Mouse (Mus musculus): ENCODE measurements around the gene Slc16a1. TPM values are rescaled to one million over a fixed set of nuclear protein-coding genes. Genes with fewer than 3 reads are reported as not detected.

The Slc16a1 gene
- polyA plus RNA-seq, 1 experiment from 2014 or later: 76.4 TPM

DNA sequence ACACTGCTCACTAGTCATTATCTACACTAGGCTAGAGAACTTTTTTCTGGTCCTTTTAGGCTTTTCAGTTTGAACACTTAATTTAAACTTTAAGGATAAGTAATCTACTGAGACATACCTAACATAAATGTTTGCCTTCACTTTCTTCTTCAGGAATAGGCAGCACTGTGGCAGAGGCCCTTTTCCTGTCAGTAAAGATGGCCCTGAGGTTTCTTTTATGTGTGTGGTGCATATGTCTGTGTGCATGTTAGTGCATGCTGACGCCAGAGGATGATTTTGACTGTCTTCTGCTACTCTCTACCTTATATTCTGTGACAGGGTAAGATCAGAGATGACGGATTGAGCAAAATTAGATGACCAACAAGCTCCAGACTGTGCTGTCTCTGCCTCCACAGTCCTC, 7.5 kb upstream of the Slc16a1 start:
- Histone ChIP-seq H3K4me1 (ENCODE audit: control insufficient read depth, insufficient read depth, low read length) (no peaks in the 10 kb centered on the region; the same call in 1 of the 2 replicates), H3K9me3 (replicated peaks; ENCODE audit: control insufficient read depth, low read length) (no peaks in the 10 kb centered on the region), H3K27ac (ENCODE audit: low read depth, low read length) (no peak overlapping the region), H3K4me2 (no peak overlapping the region), H3K36me3 (ENCODE audit: control insufficient read depth, insufficient read depth, low read length) (no peaks in the 10 kb centered on the region), H3K9ac (ENCODE audit: low read depth, low read length) (no peak overlapping the region), H3K27me3 (ENCODE audit: control insufficient read depth, insufficient read depth, low read length) (no peaks in the 10 kb centered on the region), H3K4me3 (ENCODE audit: low read depth, low read length) (no peak overlapping the region)
- no peak for ATAC-seq (replicated peaks; ENCODE audit: insufficient number of reproducible peaks, low FRiP score, low TSS enrichment)
- 85% methylated on average over 2 of the region's 2 CpGs for WGBS (ENCODE audit: insufficient replicate concordance)

DNA sequence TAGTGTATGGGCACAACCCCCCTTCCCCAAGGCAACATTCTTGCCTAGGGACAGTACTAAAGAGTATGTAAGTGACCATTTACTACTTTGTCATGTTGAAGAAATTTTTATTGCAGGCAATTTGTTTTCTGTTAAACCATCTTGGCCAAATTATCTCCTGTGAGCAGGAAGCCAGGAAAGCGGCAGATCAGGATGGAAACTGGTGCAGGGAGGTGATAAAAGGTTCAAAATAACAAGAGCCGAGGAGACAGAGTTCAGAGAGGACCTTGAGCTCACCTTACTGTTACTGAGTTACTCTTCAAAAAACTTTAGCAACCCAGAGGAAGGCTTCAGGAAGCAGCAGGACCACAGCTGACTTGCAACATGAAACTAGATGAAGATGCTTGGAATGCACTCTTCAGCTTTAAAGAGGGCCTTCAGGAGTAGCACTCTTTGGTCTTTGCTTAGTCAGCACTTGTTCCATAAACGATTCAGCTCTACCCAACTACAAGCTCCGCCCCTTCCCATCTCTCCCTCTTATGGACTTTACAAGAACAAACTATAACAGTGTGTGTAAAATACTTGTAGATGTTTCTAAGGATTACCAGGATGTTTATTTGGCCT, 5.8 kb upstream of the Slc16a1 start:
- no peak overlapping the region for H3K4me3 ChIP-seq (ENCODE audit: low read depth, low read length)
- H3K4me1 ChIP-seq (ENCODE audit: control insufficient read depth, insufficient read depth, low read length): no peaks in the 10 kb centered on the region; the same call in 1 of the 2 replicates
- no peaks in the 10 kb centered on the region for H3K36me3 ChIP-seq (ENCODE audit: control insufficient read depth, insufficient read depth, low read length)
- no peak overlapping the region for H3K9ac ChIP-seq (ENCODE audit: low read depth, low read length)
- 51% methylated on average over 4 of the region's 4 CpGs for WGBS (ENCODE audit: insufficient replicate concordance)
- H3K27me3 ChIP-seq (ENCODE audit: control insufficient read depth, insufficient read depth, low read length): no peaks in the 10 kb centered on the region
- ATAC-seq (replicated peaks; ENCODE audit: insufficient number of reproducible peaks, low FRiP score, low TSS enrichment): no peak
- no peaks in the 10 kb centered on the region for H3K9me3 ChIP-seq (replicated peaks; ENCODE audit: control insufficient read depth, low read length)
- H3K27ac ChIP-seq (ENCODE audit: low read depth, low read length): no peak overlapping the region
- H3K4me2 ChIP-seq: 0 out of 2 replicates have a peak overlapping the region, but pooled peaks have one; percentile 7

DNA sequence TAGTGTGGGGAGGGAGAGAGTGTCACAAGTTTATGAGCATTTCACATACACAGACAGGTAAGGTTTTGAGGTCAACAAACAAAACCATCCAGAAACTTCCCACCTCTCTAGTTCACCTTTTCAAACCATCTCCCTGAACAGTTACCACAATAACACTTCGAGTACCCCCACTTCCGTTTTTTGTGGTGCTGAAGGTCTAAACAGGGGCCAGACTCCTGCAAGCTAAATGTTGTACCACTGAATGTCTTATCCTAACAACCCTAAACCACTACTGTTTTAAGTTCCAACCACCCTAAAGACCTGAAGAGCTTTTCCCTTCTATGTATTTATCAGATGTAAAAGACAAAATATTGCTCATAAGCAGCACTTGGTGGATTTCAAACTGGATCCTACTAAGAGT, 2.0 kb upstream of the Slc16a1 start:
- Histone ChIP-seq H3K9ac (ENCODE audit: low read depth, low read length) (no peak overlapping the region), H3K36me3 (ENCODE audit: control insufficient read depth, insufficient read depth, low read length) (no peaks in the 10 kb centered on the region), H3K4me2 (no peak overlapping the region; the same call in 1 of the 2 replicates), H3K4me1 (ENCODE audit: control insufficient read depth, insufficient read depth, low read length) (peaks cover 4% of the 10 kb centered on the region; the same call in 1 of the 2 replicates), H3K9me3 (replicated peaks; ENCODE audit: control insufficient read depth, low read length) (no peaks in the 10 kb centered on the region), H3K4me3 (ENCODE audit: low read depth, low read length) (no peak overlapping the region), H3K27ac (ENCODE audit: low read depth, low read length) (no peak overlapping the region), H3K27me3 (ENCODE audit: control insufficient read depth, insufficient read depth, low read length) (no peaks in the 10 kb centered on the region)
- no peak for ATAC-seq (replicated peaks; ENCODE audit: insufficient number of reproducible peaks, low FRiP score, low TSS enrichment)
- WGBS (ENCODE audit: insufficient replicate concordance): 88% methylated on average over 2 of the region's 2 CpGs

DNA sequence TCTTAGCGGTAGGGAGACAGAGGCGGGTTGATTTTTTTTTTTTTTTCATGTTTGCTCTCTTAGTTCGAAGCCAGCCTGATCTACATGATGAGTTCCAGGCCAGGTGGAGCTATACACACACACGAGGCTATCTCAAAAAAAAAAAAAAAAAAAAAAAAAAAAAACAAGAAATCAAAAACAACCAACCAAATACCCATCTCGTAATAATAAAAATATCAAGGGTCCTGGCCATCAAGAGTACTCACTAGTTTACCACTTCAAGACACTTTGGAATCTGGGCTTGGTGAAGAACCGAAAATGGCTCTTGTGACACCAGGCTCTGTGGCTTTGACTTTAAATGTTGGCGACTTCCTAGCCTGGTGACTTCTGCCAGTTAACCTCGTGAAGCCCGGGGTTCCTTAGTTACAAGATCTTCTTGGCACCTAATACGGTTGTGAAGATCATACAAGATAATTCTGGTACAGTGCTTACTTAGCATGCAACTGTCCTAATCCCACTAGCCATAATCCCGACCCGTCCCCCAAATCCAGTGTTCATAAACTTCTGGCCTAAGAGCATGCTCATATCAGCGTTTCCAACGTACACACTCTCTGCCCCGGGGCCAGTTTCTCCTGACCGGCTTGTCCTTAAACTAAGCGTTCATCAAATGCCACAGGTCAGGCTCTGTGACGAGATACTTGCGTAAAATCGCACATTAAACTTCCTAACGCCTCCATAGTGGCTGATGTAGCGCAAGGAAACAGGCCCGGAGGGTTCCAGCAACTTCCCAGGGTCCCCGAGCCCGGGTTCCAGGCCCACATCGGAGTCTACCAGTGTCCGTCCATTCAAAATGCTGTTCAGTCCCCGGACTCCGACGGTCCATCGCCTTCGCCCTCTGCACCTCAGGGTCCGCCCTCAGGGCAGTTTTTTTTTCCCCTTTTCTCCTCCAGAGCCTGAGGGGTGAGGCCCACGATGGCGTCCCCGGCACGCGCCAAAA, 753 bp upstream of the Slc16a1 start:
- H3K27me3 ChIP-seq (ENCODE audit: control insufficient read depth, insufficient read depth, low read length): no peaks in the 10 kb centered on the region
- WGBS (ENCODE audit: insufficient replicate concordance): 11% methylated on average over 38 of the region's 38 CpGs
- peak overlapping the region; percentile 94 for H3K27ac ChIP-seq (ENCODE audit: low read depth, low read length)

DNA sequence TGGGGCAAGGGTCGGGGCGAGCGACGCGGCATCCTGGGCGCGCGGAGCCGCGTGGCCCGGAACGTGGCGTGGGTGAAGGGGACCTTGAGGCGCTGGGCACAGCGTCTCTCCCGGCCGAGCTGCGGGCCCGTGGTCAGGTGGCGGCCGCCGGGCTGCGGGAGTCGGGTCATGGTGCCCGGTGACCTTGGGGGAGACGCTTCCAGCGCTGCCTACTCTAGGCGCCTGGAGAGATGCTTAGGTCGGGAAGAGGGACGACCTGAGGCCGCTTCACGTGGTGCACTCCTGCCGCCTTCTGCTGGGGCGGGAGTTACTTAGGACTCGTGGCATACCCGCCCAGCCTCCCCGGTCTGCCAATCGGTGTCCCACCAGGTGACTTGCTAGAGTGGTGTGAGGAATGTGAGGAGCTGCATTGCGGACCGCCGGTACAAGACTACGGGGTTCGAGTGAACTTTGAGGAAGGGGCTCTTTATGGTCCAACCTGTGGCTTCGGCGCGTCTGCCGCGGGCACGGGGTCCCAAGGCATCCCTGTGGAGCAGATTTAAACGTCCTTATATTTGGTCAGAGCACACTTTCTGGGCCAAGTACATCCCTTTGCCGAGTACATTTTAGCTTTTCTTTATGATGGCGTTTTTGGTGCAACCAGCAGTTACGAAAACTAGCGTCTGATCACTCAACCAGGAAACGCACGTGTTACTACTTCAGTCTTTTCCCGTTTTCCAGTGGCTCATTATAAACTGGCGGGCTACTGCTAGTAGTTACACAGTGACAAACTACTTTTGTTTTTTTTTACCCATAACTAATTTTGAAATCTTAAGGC, 672 bp downstream of the Slc16a1 start:
- peak overlapping the region; percentile 97 for H3K4me3 ChIP-seq (ENCODE audit: low read depth, low read length)
- peak; percentile 78 for ATAC-seq (replicated peaks; ENCODE audit: insufficient number of reproducible peaks, low FRiP score, low TSS enrichment)
- no peaks in the 10 kb centered on the region for H3K9me3 ChIP-seq (replicated peaks; ENCODE audit: control insufficient read depth, low read length)
- H3K4me1 ChIP-seq (ENCODE audit: control insufficient read depth, insufficient read depth, low read length): peaks cover 7% of the 10 kb centered on the region
- H3K36me3 ChIP-seq (ENCODE audit: control insufficient read depth, insufficient read depth, low read length): no peaks in the 10 kb centered on the region
- H3K9ac ChIP-seq (ENCODE audit: low read depth, low read length): peak overlapping the region; percentile 98
- peak overlapping the region; percentile 89 for H3K4me2 ChIP-seq
- H3K27me3 ChIP-seq (ENCODE audit: control insufficient read depth, insufficient read depth, low read length): no peaks in the 10 kb centered on the region
- peak overlapping the region; percentile 94 for H3K27ac ChIP-seq (ENCODE audit: low read depth, low read length)
- under 1% methylated on average over 56 of the region's 58 CpGs for whole genome bisulfite sequencing (ENCODE audit: insufficient replicate concordance)

More for the DNA sequence above, 753 bp upstream of the Slc16a1 start:
- Histone ChIP-seq H3K9me3 (replicated peaks; ENCODE audit: control insufficient read depth, low read length) (no peaks in the 10 kb centered on the region), H3K36me3 (ENCODE audit: control insufficient read depth, insufficient read depth, low read length) (no peaks in the 10 kb centered on the region), H3K4me1 (ENCODE audit: control insufficient read depth, insufficient read depth, low read length) (peaks cover 4% of the 10 kb centered on the region; the same call in 1 of the 2 replicates), H3K9ac (ENCODE audit: low read depth, low read length) (peak overlapping the region; percentile 98), H3K4me3 (ENCODE audit: low read depth, low read length) (peak overlapping the region; percentile 97), H3K4me2 (peak overlapping the region; percentile 89)
- peak; percentile 58 for ATAC-seq (replicated peaks; ENCODE audit: insufficient number of reproducible peaks, low FRiP score, low TSS enrichment)

DNA sequence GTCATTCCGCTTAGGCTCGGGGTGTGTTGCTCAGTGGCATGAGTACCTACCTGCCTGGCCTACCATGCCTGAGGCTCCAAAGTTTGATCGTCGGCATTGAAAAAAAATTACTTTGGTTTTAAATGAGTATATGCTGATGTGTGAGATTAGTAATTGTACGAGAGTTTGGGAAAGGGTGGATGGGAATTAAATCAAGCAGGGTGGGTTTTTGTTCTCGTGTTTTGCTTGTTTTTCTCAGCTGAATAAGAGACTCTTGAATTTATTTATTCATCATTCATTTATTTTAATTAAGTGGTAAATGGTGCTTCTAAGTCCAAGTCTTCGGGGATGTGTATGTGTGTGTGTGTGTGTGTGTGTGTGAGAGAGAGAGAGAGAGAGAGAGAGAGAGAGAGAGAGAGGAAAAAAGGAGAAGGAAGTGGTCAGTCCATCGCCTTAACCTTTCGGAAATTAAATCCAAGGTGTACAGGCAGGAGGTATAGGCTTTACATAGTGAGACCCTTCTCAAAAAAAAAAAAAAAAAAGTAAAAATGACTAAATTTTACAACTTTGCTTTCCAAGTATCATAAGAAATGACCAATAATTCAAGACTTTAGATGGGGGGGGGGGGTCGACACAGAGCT, 1.4 kb downstream of the Slc16a1 start:
- peak overlapping the region; percentile 89 for H3K4me2 ChIP-seq
- no peak for ATAC-seq (replicated peaks; ENCODE audit: insufficient number of reproducible peaks, low FRiP score, low TSS enrichment)
- H3K36me3 ChIP-seq (ENCODE audit: control insufficient read depth, insufficient read depth, low read length): no peaks in the 10 kb centered on the region
- peak overlapping the region; percentile 98 for H3K9ac ChIP-seq (ENCODE audit: low read depth, low read length)
- H3K4me3 ChIP-seq (ENCODE audit: low read depth, low read length): peak overlapping the region; percentile 97
- H3K27me3 ChIP-seq (ENCODE audit: control insufficient read depth, insufficient read depth, low read length): no peaks in the 10 kb centered on the region
- no peak overlapping the region for H3K27ac ChIP-seq (ENCODE audit: low read depth, low read length)
- H3K4me1 ChIP-seq (ENCODE audit: control insufficient read depth, insufficient read depth, low read length): peaks cover 7% of the 10 kb centered on the region
- 15% methylated on average over 10 of the region's 10 CpGs for WGBS (ENCODE audit: insufficient replicate concordance)
- no peaks in the 10 kb centered on the region for H3K9me3 ChIP-seq (replicated peaks; ENCODE audit: control insufficient read depth, low read length)

DNA sequence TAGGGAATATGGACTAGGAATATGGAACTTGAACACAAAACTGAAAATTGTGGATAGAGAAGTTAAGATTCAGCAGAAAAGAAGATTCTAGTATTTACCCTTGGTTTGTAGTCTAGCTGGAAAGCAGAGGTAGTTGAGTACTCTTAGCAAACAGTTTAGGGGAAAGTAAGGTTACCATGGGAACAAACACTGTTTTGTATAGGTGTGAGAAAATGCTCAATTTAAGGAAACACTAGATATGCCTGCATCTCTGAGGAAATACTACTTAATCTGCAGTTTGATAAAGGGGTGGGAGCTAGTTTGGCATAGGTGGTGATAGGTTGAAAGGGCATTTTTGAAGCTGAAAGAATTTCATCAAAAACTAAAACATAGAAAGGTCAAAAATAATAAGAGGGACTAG, 2.4 kb downstream of the Slc16a1 start:
- Histone ChIP-seq H3K36me3 (ENCODE audit: control insufficient read depth, insufficient read depth, low read length) (no peaks in the 10 kb centered on the region), H3K27ac (ENCODE audit: low read depth, low read length) (no peak overlapping the region), H3K9me3 (replicated peaks; ENCODE audit: control insufficient read depth, low read length) (no peaks in the 10 kb centered on the region), H3K4me3 (ENCODE audit: low read depth, low read length) (peak overlapping the region; percentile 97; the same call in 1 of the 2 replicates), H3K4me2 (peak overlapping the region; percentile 89), H3K27me3 (ENCODE audit: control insufficient read depth, insufficient read depth, low read length) (no peaks in the 10 kb centered on the region), H3K9ac (ENCODE audit: low read depth, low read length) (no peak overlapping the region), H3K4me1 (ENCODE audit: control insufficient read depth, insufficient read depth, low read length) (peaks cover 10% of the 10 kb centered on the region)
- ATAC-seq (replicated peaks; ENCODE audit: insufficient number of reproducible peaks, low FRiP score, low TSS enrichment): no peak

DNA sequence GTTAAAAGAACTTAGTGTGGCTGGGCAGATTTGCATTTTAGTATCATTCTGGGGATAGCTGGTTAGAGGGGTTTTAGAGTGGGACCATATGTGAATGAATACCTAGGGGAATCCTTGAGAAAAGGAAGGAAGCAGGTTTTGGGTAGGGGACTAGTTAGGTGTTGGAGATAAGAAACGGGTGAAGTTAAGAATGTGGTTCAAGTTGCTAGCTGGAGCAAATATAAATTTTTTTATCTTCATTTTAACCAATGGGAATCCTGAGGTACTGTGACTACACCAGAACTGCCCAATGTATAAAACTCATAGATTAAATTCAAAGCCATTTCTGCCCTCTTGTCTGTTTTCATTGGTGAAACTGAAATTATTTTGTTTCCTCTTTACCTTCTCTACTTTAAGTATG, 2.8 kb downstream of the Slc16a1 start:
- Histone ChIP-seq H3K4me2 (peak overlapping the region; percentile 89), H3K36me3 (ENCODE audit: control insufficient read depth, insufficient read depth, low read length) (no peaks in the 10 kb centered on the region), H3K27ac (ENCODE audit: low read depth, low read length) (no peak overlapping the region), H3K27me3 (ENCODE audit: control insufficient read depth, insufficient read depth, low read length) (no peaks in the 10 kb centered on the region), H3K9me3 (replicated peaks; ENCODE audit: control insufficient read depth, low read length) (no peaks in the 10 kb centered on the region), H3K9ac (ENCODE audit: low read depth, low read length) (no peak overlapping the region), H3K4me3 (ENCODE audit: low read depth, low read length) (no peak overlapping the region), H3K4me1 (ENCODE audit: control insufficient read depth, insufficient read depth, low read length) (peaks cover 10% of the 10 kb centered on the region)
- WGBS (ENCODE audit: insufficient replicate concordance): 63% methylated on average over 1 of the region's 1 CpGs
- no peak for ATAC-seq (replicated peaks; ENCODE audit: insufficient number of reproducible peaks, low FRiP score, low TSS enrichment)

Measured in heart, embryonic 11.5 days (tissue).